Mouse (Mus musculus): Measurements from ENCODE around the gene Fam189a1. TPM values are rescaled to one million over a fixed set of nuclear protein-coding genes. Genes with fewer than 3 reads are reported as not detected.

The Fam189a1 gene
- total and polyA plus RNA-seq, 3 experiments: not detected

DNA sequence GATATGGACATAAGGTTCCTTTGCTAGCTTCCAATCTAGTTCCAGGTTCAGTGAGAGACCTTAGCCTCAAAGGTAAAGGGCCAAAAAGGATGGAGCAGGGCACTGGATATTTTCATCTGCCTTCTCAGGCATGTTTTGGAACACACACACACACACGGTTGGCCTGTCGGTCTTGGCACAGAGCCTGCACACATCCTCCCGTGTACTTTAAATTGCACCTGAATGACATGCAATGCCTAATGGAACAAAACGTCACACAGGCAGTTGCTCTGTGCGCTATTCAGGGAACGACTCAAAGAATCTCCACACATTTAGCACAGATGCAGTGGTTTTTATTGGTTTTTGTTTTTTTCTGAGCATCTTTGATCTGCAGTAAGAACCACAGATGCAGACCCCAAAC is 11.5 kb downstream of the Fam189a1 start:
- H3K4me3 ChIP-seq (ENCODE audit: control insufficient read depth in 1 of 2, insufficient read depth in 1 of 2, low read depth in 2 of 2, low read length in 2 of 2): no peak overlapping the region
- no peak overlapping the region for H3K9ac ChIP-seq (ENCODE audit: control insufficient read depth, low read depth, low read length, poor library complexity, severe bottlenecking)
- H3K9me3 ChIP-seq (replicated peaks; ENCODE audit: insufficient read depth, low read length): no peaks in the 10 kb centered on the region
- H3K27ac ChIP-seq (ENCODE audit: control insufficient read depth, low read depth, low read length): no peak overlapping the region
- H3K36me3 ChIP-seq (ENCODE audit: control insufficient read depth in 1 of 2, insufficient read depth in 2 of 2, low read length in 2 of 2): no peaks in the 10 kb centered on the region
- TF ChIP-seq CHD2 (IDR thresholded peaks at IDR 0.05; ENCODE audit: low read length) (no peak), SMC3 (IDR thresholded peaks at IDR 0.05; ENCODE audit: low read depth, low read length) (no peak), TAL1 (IDR thresholded peaks at IDR 0.05; ENCODE audit: low read length) (no peak), RCOR1 (IDR thresholded peaks at IDR 0.05; ENCODE audit: low read depth, low read length) (no peak), RAD21 (IDR thresholded peaks at IDR 0.05; ENCODE audit: low read depth, low read length) (no peak), TCF12 (IDR thresholded peaks at IDR 0.05; ENCODE audit: low read depth, low read length) (no peak), TBP (IDR thresholded peaks at IDR 0.05; ENCODE audit: low read depth, low read length) (no peak), USF1 (IDR thresholded peaks at IDR 0.05; ENCODE audit: low read depth, low read length) (no peak), POLR2A (IDR thresholded peaks at IDR 0.05; ENCODE audit: control insufficient read depth in 1 of 2, insufficient read depth in 1 of 2, low read depth in 1 of 2, low read length in 2 of 2, poor library complexity in 1 of 2) (no peak), ZMIZ1 (IDR thresholded peaks at IDR 0.05; ENCODE audit: low read depth, low read length) (no peak), ZKSCAN1 (IDR thresholded peaks at IDR 0.05; ENCODE audit: low read depth, low read length) (no peak), CHD1 (IDR thresholded peaks at IDR 0.05; ENCODE audit: low read depth, low read length) (no peak)
- H3K79me2 ChIP-seq (ENCODE audit: control insufficient read depth, insufficient read depth, low read length, poor library complexity): no peaks in the 10 kb centered on the region
- DNase-seq (ENCODE audit: low read depth, low spot score): no peak
- H3K27me3 ChIP-seq (ENCODE audit: control insufficient read depth in 1 of 2, insufficient read depth in 2 of 2, low read length in 2 of 2): no peaks in the 10 kb centered on the region
- H3K4me1 ChIP-seq (ENCODE audit: control insufficient read depth in 1 of 2, insufficient read depth in 2 of 2, low read length in 2 of 2): no peaks in the 10 kb centered on the region

DNA sequence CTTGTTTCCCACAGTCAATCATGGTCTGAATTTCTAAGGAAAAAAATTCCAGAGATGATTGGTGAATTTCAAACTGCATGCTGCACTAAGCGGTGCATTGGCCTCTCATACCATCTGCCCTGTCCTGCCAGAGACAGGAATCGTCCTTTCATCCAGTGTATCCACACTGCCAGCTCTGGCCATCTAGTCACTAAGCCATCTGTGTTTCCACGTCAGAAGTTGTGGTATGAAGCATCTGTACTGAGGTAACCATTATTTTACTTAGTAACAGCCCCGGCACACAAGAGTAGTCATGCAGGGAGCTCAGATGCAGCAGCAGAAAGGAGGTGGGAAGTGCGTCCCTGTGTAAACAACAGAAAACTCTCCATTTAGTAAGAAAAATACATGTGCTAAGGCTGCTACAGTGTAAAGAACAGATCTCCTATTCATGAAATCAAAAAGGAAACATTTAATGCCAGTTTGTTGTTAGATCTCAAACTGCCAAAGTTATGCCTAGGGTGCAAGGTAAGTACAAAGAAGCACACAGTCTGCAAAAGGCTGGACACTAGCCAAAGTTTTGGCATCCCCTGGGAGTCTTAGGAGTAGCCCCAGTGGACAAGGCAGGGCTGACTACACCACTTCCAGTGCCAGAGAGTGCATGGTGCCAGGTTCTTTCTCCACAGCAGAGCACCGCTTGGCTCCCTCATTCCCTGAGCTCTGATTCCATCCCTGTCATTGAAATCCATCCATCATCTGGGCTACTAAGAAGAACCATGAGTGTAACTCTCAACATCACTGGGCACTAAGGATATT is 14.3 kb downstream of the Fam189a1 start:
- no peaks in the 10 kb centered on the region for H3K9me3 ChIP-seq (replicated peaks; ENCODE audit: insufficient read depth, low read length)
- H3K27me3 ChIP-seq (ENCODE audit: control insufficient read depth in 1 of 2, insufficient read depth in 2 of 2, low read length in 2 of 2): no peaks in the 10 kb centered on the region
- no peaks in the 10 kb centered on the region for H3K79me2 ChIP-seq (ENCODE audit: control insufficient read depth, insufficient read depth, low read length, poor library complexity)
- no peak overlapping the region for H3K4me3 ChIP-seq (ENCODE audit: control insufficient read depth in 1 of 2, insufficient read depth in 1 of 2, low read depth in 2 of 2, low read length in 2 of 2)
- TF ChIP-seq ZKSCAN1 (IDR thresholded peaks at IDR 0.05; ENCODE audit: low read depth, low read length): no peak
- no peak for TF ChIP-seq CTCF (IDR thresholded peaks at IDR 0.05 in 2 of 3, conservative IDR thresholded peaks at IDR 0.05 in 1 of 3; ENCODE audit: control insufficient read depth in 1 of 3, insufficient read depth in 1 of 3, low read depth in 2 of 3, low read length in 3 of 3, poor library complexity in 1 of 3, severe bottlenecking in 1 of 3)
- TF ChIP-seq POLR2A (IDR thresholded peaks at IDR 0.05; ENCODE audit: control insufficient read depth in 1 of 2, insufficient read depth in 1 of 2, low read depth in 1 of 2, low read length in 2 of 2, poor library complexity in 1 of 2): no peak
- no peak for TF ChIP-seq GATA1 (IDR thresholded peaks at IDR 0.05; ENCODE audit: low read depth, low read length)
- TF ChIP-seq EP300 (IDR thresholded peaks at IDR 0.05; ENCODE audit: low read depth in 1 of 2, low read length in 2 of 2): no peak
- TF ChIP-seq CHD1 (IDR thresholded peaks at IDR 0.05; ENCODE audit: low read depth, low read length): no peak
- no peak for TF ChIP-seq TAL1 (IDR thresholded peaks at IDR 0.05; ENCODE audit: low read length)
- no peak for TF ChIP-seq ZMIZ1 (IDR thresholded peaks at IDR 0.05; ENCODE audit: low read depth, low read length)
- TF ChIP-seq ZNF384 (IDR thresholded peaks at IDR 0.05; ENCODE audit: low read depth, low read length): no peak
- TF ChIP-seq KAT2A (conservative IDR thresholded peaks at IDR 0.05; ENCODE audit: low read depth, low read length): no peak
- TF ChIP-seq MYC (IDR thresholded peaks at IDR 0.05; ENCODE audit: low read depth, low read length): no peak
- TF ChIP-seq TBP (IDR thresholded peaks at IDR 0.05; ENCODE audit: low read depth, low read length): no peak
- TF ChIP-seq GABPA (IDR thresholded peaks at IDR 0.05; ENCODE audit: low read depth, low read length): no peak
- DNase-seq (ENCODE audit: low read depth, low spot score): no peak
- no peak overlapping the region for H3K27ac ChIP-seq (ENCODE audit: control insufficient read depth, low read depth, low read length)
- no peaks in the 10 kb centered on the region for H3K36me3 ChIP-seq (ENCODE audit: control insufficient read depth in 1 of 2, insufficient read depth in 2 of 2, low read length in 2 of 2)
- H3K4me1 ChIP-seq (ENCODE audit: control insufficient read depth in 1 of 2, insufficient read depth in 2 of 2, low read length in 2 of 2): no peaks in the 10 kb centered on the region
- H3K9ac ChIP-seq (ENCODE audit: control insufficient read depth, low read depth, low read length, poor library complexity, severe bottlenecking): no peak overlapping the region
